Mouse (Mus musculus) testis, adult 2 months (tissue): ENCODE measurements around the gene Trim25.

ENCODE experiments used
- CTCF ChIP-seq: fragments of 200-500 bp; IDR thresholded peaks from 2 replicates; pipeline ENCODE4 v1.5.1; 2012; ENCODE audit warnings: low read depth, mild to moderate bottlenecking, inconsistent platforms, low read length, moderate library complexity; ENCODE audit not compliant: control insufficient read depth, insufficient read depth, insufficient replicate concordance
- POLR2A ChIP-seq: fragments of 200-500 bp; IDR thresholded peaks from 2 replicates; pipeline ENCODE4 v1.6.1; 2012; ENCODE audit warnings: low read depth, mild to moderate bottlenecking, inconsistent platforms, low read length, moderate library complexity; ENCODE audit not compliant: control insufficient read depth

GRCm38 (mm10) chr11:88955217-88955969, 43.8 kb upstream of the Trim25 start, which contains the start of gene Scpep1:
- TF ChIP-seq POLR2A: peak; percentile 85
- TF ChIP-seq CTCF: peak; percentile 53; the same call in 1 of the 2 replicates
